Mouse (Mus musculus) intestine, embryonic 16.5 days (tissue): Measurements from ENCODE around the gene Cntn5. TPM values are rescaled to one million over a fixed set of nuclear protein-coding genes. Genes with fewer than 3 reads are reported as not detected.

ENCODE experiments used
- ATAC-seq: fragments of 200-750 bp; cut with Nextera tagmentation; 2 replicates; pipeline ENCODE4 v1.8.0; 2017; ENCODE audit warnings: moderate TSS enrichment, moderate library complexity
- H3K27ac ChIP-seq: fragments of 300-500 bp; sonication (generic); 2 replicates; pipeline ENCODE4 v1.5.1; 2014; ENCODE audit warnings: mild to moderate bottlenecking, low read length
- H3K27me3 ChIP-seq: fragments of 300-500 bp; sonication (generic); replicated peaks from 2 replicates; pipeline ENCODE4 v1.6.1; 2014; ENCODE audit warnings: low read length, control low read depth, mixed read lengths; ENCODE audit not compliant: control insufficient read depth, insufficient read depth
- H3K36me3 ChIP-seq: fragments of 300-500 bp; sonication (generic); 2 replicates; pipeline ENCODE4 v1.6.1; 2014; ENCODE audit warnings: low read length, control low read depth; ENCODE audit not compliant: control insufficient read depth, insufficient read depth
- H3K4me1 ChIP-seq: fragments of 300-500 bp; sonication (generic); 2 replicates; pipeline ENCODE4 v1.6.1; 2014; ENCODE audit warnings: low read length, control low read depth, mixed read lengths; ENCODE audit not compliant: control insufficient read depth, insufficient read depth
- H3K4me2 ChIP-seq: fragments of 300-500 bp; sonication (generic); 2 replicates; pipeline ENCODE4 v1.6.1; 2014; ENCODE audit warnings: low read depth, low read length, control low read depth
- H3K4me3 ChIP-seq: fragments of 300-500 bp; sonication (generic); 2 replicates; pipeline ENCODE4 v1.5.1; 2014; ENCODE audit warnings: mild to moderate bottlenecking, low read length
- H3K9ac ChIP-seq: fragments of 300-500 bp; sonication (generic); 2 replicates; pipeline ENCODE4 v1.6.1; 2014; ENCODE audit warnings: low read depth, low read length
- H3K9me3 ChIP-seq: fragments of 300-500 bp; sonication (generic); 2 replicates; pipeline ENCODE4 v1.6.1; 2016; ENCODE audit warnings: low read length, control low read depth; ENCODE audit not compliant: control insufficient read depth
- WGBS: fragments of 180-500 bp; shearing (Covaris S2); extraction: QIAGEN DNeasy Blood & Tissue Kit; methylation state at CpG from one replicate; pipeline ENCODE4 v1.1.7; 2014; 5-methylcytosine and 5-hydroxymethylcytosine counted together
- polyA plus RNA-seq: library from polyadenylated mRNA; unstranded; fragments of >200 nt; fragmentation: Nextera tagmentation; extraction: Ambion mirVana; gene quantifications from 2 replicates; pipeline ENCODE4 v1.2.1, GENCODE M21; 2015

The Cntn5 gene
- polyA plus RNA-seq, 1 experiment from 2014 or later, result 0.40 TPM

DNA sequence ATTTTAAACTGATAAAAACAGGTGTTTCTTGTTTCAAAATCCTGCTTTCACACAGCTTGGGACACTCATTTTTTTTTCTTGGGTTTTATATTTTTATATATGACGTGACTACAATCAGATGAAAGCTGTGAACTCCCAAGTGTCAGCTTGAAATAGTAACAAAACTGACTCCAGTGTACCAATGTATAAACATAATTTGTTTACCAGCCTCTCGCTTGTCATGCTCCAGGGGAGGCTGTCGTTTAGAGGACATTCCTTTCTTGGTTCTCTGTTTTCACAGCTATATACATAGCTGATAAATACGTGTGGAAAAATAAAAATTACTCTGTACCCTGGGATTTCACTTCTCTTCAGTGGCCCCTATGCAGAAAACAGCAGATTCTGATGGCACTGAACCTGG is 556.4 kb downstream of the Cntn5 start:
- Histone ChIP-seq H3K9ac (no peak overlapping the region), H3K4me1 (no peaks in the 10 kb centered on the region), H3K36me3 (no peaks in the 10 kb centered on the region), H3K27ac (no peak overlapping the region), H3K4me3 (no peak overlapping the region), H3K4me2 (no peak overlapping the region), H3K27me3 (no peaks in the 10 kb centered on the region), H3K9me3 (no peaks in the 10 kb centered on the region)
- no peak for ATAC-seq
- WGBS, result 56% methylated on average over 4 of the region's 4 CpGs

- no peaks in the 10 kb centered on the region for H3K36me3 ChIP-seq
- no peak overlapping the region for H3K9ac ChIP-seq
- no peaks in the 10 kb centered on the region for H3K4me1 ChIP-seq
- H3K4me2 ChIP-seq, result no peak overlapping the region
- no peaks in the 10 kb centered on the region for H3K27me3 ChIP-seq
- no peak for ATAC-seq
- no peaks in the 10 kb centered on the region for H3K9me3 ChIP-seq
- H3K27ac ChIP-seq, result no peak overlapping the region
- H3K4me3 ChIP-seq, result no peak overlapping the region
These were observed 563.8 kb downstream of the Cntn5 start for GRCm38 (mm10) chr9:10340751-10341150.

DNA sequence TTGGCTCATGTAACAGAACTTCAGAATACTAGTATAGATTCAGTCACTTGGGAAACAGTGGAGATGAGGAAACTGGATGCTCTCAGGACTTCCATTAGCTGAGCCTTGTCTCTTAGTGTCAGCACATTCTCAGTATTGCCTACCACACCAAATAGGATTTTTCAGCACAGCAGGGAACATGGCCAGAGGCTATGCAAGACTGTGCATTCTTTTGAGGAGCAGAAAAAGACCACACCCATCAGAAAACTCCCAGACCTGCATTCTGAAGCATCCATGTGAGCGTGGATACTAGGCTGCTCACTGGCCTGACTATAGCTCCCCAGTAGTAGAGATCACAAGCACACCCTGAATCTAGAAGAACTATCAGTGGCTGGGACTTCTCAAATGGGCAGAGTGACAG is 564.9 kb downstream of the Cntn5 start:
- WGBS, result 82% methylated on average over 1 of the region's 1 CpGs
- H3K9ac ChIP-seq, result no peak overlapping the region
- H3K4me3 ChIP-seq, result no peak overlapping the region
- H3K36me3 ChIP-seq, result no peaks in the 10 kb centered on the region
- no peak for ATAC-seq
- H3K4me1 ChIP-seq, result no peaks in the 10 kb centered on the region
- H3K27me3 ChIP-seq, result no peaks in the 10 kb centered on the region
- H3K27ac ChIP-seq, result no peak overlapping the region
- H3K4me2 ChIP-seq, result no peak overlapping the region
- no peaks in the 10 kb centered on the region for H3K9me3 ChIP-seq

DNA sequence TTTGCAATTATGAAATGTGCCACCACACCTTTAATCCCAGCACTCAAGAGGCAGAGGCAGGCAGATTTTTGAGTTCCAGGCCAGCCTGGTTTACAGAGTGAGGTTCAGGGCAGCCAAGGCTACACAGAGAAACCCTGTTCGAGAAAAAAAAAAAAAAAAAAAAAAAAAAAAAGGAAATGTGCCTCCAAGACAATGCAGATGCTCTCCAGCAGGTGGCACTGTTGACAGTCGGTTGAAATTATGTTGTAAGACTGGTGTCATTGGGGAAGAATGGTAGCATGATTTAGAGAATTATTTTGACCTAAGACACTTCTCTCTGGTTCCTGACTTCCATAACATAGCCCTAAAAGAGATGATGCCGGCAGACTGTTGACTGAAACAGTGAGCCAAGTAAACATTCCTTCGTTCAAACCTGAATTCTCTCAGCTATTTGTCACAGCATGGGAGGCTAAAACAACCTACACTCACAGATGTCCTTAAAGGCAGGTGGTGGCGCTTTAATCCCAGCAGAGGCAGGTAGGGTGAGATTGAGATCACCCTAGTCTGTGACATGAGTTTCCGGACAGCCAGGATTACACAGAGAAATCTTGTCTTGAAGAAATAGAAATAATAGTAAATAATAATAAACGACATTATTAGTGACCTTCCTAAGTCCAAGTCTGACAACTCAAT is 579.7 kb downstream of the Cntn5 start:
- Histone ChIP-seq H3K27ac (no peak overlapping the region), H3K9me3 (no peaks in the 10 kb centered on the region), H3K27me3 (no peaks in the 10 kb centered on the region), H3K9ac (no peak overlapping the region), H3K4me3 (no peak overlapping the region), H3K4me2 (no peak overlapping the region), H3K4me1 (no peaks in the 10 kb centered on the region), H3K36me3 (no peaks in the 10 kb centered on the region)
- no peak for ATAC-seq
- WGBS, result 40% methylated on average over 7 of the region's 7 CpGs

DNA sequence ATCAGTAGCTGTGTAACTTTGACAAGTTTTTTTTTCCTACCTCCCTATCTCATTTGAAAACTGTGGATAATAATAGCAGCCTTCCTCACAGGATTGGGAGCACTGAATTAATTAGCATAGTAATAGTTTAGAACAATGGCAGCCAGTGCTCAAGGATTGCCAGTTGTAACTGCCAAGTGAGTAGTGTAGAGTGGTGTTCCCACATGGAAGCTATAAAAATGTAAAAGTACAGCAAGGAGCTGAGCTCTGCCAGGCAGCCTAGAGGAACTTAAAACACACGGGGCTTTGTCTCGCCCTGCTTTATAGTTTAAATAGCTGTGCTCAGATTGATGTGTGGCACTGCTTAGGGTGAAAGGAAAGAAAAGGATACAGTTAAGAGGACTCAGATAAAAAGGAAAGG is 635.2 kb downstream of the Cntn5 start:
- no peak for ATAC-seq
- Histone ChIP-seq H3K27me3 (no peaks in the 10 kb centered on the region), H3K4me1 (no peaks in the 10 kb centered on the region), H3K27ac (no peak overlapping the region), H3K36me3 (no peaks in the 10 kb centered on the region), H3K9ac (no peak overlapping the region), H3K4me2 (no peak overlapping the region), H3K4me3 (no peak overlapping the region), H3K9me3 (no peaks in the 10 kb centered on the region)
- WGBS, result 48% methylated on average over 2 of the region's 2 CpGs

DNA sequence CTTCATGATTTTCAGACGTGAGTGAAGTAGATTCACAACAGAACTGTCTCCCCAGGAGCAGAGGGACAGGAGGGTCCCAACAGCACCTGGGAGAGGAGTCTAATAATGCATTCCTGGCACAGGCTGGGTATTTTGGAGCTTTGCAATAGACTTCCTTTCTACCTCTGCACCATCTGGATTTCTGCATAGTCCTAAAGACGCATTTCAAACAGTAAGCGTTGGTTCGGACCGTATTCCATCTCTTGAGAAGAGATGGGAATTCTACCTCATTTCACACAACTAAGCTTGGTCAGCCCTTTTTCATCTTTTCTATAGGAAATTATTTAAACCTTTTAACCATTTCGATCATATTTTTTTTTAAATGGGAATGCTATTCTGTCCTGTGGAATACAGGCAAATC is 635.7 kb downstream of the Cntn5 start:
- Histone ChIP-seq H3K4me2 (no peak overlapping the region), H3K36me3 (no peaks in the 10 kb centered on the region), H3K27ac (no peak overlapping the region), H3K9me3 (no peaks in the 10 kb centered on the region), H3K27me3 (no peaks in the 10 kb centered on the region), H3K4me1 (no peaks in the 10 kb centered on the region), H3K4me3 (no peak overlapping the region), H3K9ac (no peak overlapping the region)
- WGBS, result 80% methylated on average over 6 of the region's 6 CpGs
- no peak for ATAC-seq

GRCm38 (mm10) chr9:10265616-10266015 is 639.0 kb downstream of the Cntn5 start:
- WGBS, result 55% methylated on average over 3 of the region's 3 CpGs
- no peak overlapping the region for H3K9ac ChIP-seq
- H3K4me2 ChIP-seq, result no peak overlapping the region

GRCm38 (mm10) chr9:10233364-10233763 is 671.2 kb downstream of the Cntn5 start:
- no peak overlapping the region for H3K4me2 ChIP-seq
- no peaks in the 10 kb centered on the region for H3K4me1 ChIP-seq
- WGBS, result 75% methylated on average over 4 of the region's 4 CpGs

More at GRCm38 (mm10) chr9:10265616-10266015, 639.0 kb downstream of the Cntn5 start:
- no peak for ATAC-seq
- Histone ChIP-seq H3K27me3 (no peaks in the 10 kb centered on the region), H3K9me3 (no peaks in the 10 kb centered on the region; the same call in 1 of the 2 replicates), H3K36me3 (no peaks in the 10 kb centered on the region), H3K27ac (no peak overlapping the region), H3K4me1 (no peaks in the 10 kb centered on the region), H3K4me3 (no peak overlapping the region)

GRCm38 (mm10) chr9:10232066-10232465 is 672.5 kb downstream of the Cntn5 start:
- H3K4me1 ChIP-seq, result no peaks in the 10 kb centered on the region
- no peak overlapping the region for H3K27ac ChIP-seq
- no peak overlapping the region for H3K4me3 ChIP-seq
- H3K9me3 ChIP-seq, result no peaks in the 10 kb centered on the region
- no peak overlapping the region for H3K4me2 ChIP-seq
- ATAC-seq, result no peak
- no peak overlapping the region for H3K9ac ChIP-seq
- no peaks in the 10 kb centered on the region for H3K27me3 ChIP-seq
- 56% methylated on average over 1 of the region's 1 CpGs for WGBS
- no peaks in the 10 kb centered on the region for H3K36me3 ChIP-seq

More at GRCm38 (mm10) chr9:10233364-10233763, 671.2 kb downstream of the Cntn5 start:
- no peaks in the 10 kb centered on the region for H3K27me3 ChIP-seq
- H3K27ac ChIP-seq, result no peak overlapping the region
- no peaks in the 10 kb centered on the region for H3K36me3 ChIP-seq
- no peak for ATAC-seq
- no peak overlapping the region for H3K9ac ChIP-seq
- H3K9me3 ChIP-seq, result no peaks in the 10 kb centered on the region
- H3K4me3 ChIP-seq, result no peak overlapping the region

GRCm38 (mm10) chr9:10230973-10231372 is 673.6 kb downstream of the Cntn5 start:
- no peaks in the 10 kb centered on the region for H3K36me3 ChIP-seq
- no peak for ATAC-seq
- H3K9me3 ChIP-seq, result no peaks in the 10 kb centered on the region
- H3K27ac ChIP-seq, result no peak overlapping the region
- H3K27me3 ChIP-seq, result no peaks in the 10 kb centered on the region
- H3K9ac ChIP-seq, result no peak overlapping the region
- H3K4me3 ChIP-seq, result no peak overlapping the region
- H3K4me2 ChIP-seq, result no peak overlapping the region
- H3K4me1 ChIP-seq, result no peaks in the 10 kb centered on the region
